Mouse (Mus musculus) stomach, postnatal 0 days (tissue): ENCODE data around the gene Enox1.

Experiments used
- CTCF ChIP-seq: IDR thresholded peaks from 2 replicates; pipeline ENCODE4 v1.5.1; 2016; ENCODE audit warnings: antibody characterized with exemption, low read depth, mild to moderate bottlenecking, moderate library complexity
- EP300 ChIP-seq: optimal IDR thresholded peaks from 2 replicates; pipeline ENCODE3; 2016; ENCODE audit warnings: antibody characterized with exemption

GRCm38 (mm10) chr14:77633172-77633542 lies 476.6 kb downstream of the Enox1 start:
- no peak for TF ChIP-seq CTCF
- TF ChIP-seq EP300: no peak
